Mouse (Mus musculus): ENCODE data around the gene Rasa3.

- TF ChIP-seq CTCF (IDR thresholded peaks at IDR 0.05) = no peak
- no peak for TF ChIP-seq EP300 (IDR thresholded peaks at IDR 0.05)
Measured at GRCm38 (mm10) chr8:13577869-13578268, 99.5 kb downstream of the Rasa3 start.

Measured in lung, postnatal 0 days (tissue).